Mouse (Mus musculus): ENCODE measurements around the gene Ift80.
"Not testable (repeated sequence)": the region's sequence is repeated elsewhere in the genome, so short reads cannot be mapped to it uniquely, and the experiment has no call there.

Ift80 gene

GRCm38 (mm10) chr3:68986550-68986949, 17.8 kb downstream of the Ift80 start:
- DNase-seq (ENCODE audit: low read depth, low spot score), result no peak

- DNase-seq (ENCODE audit: low read depth, low spot score), result no peak
These were observed 23.5 kb downstream of the Ift80 start for GRCm38 (mm10) chr3:68980898-68981297.

DNA sequence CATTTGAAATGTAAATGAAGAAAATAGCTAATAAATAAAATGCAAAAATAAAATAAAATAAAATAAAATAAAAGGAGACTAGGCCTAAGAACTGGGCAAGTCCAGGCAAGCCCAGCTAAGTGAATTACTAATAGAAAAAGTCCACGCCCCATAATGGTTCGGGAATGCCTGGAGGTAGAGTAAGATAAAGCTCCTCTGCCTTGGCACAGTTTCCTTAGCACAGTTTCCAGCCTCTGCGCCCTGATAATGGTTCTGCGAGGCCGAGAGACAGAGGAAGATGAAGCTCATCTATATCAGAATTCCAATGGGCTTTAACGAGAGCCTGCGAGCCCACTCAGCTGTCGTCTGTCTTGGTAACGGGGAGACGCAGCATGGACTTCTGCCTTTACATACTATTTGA, 25.2 kb downstream of the Ift80 start:
- DNase-seq (ENCODE audit: low read depth, low spot score), result no peak

DNA sequence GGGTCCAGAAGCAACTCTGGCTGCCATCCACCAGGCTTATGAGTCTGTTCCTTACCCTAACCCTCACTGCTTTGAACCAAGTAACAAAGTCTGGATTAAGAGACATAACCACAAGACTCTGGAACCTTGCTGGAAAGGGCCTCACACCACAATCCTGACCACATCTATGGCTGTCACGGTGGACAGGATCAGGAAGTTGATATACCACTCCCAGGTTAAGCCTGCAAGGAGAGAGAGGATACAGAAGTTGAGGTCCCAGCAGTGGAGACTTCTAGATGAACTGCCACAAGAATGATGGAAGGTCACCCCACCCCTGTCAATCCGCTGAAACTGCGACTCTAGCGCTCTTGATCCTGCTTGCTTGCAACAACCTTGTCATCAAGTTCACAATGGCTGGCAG, 26.7 kb downstream of the Ift80 start:
- DNase-seq (ENCODE audit: low read depth, low spot score), result no peak

GRCm38 (mm10) chr3:68975533-68976490, 28.6 kb downstream of the Ift80 start:
- no peak for DNase-seq (ENCODE audit: low read depth, low spot score)

GRCm38 (mm10) chr3:68974639-68975532, 29.5 kb downstream of the Ift80 start:
- no peak for DNase-seq (ENCODE audit: low read depth, low spot score)

DNA sequence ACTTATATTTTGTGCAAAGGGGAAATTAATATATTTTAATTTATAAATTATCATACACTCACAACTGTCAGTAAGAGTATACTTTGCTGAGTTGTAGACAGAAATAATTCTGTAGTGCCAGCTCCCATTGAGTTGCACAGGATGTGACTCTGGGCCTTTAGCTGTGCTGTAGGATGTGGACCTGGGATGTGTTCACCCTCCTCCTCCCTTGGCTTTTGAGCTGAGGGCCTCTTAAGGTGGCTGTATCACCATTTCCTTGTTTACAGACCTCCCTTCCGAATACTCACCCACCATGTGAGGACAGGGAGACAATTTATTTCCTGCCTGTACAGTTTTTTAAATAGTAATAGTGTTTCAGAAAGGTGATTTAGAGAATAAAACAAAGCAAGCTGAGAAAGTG, 30.8 kb downstream of the Ift80 start:
- DNase-seq (ENCODE audit: low read depth, low spot score), result no peak

DNA sequence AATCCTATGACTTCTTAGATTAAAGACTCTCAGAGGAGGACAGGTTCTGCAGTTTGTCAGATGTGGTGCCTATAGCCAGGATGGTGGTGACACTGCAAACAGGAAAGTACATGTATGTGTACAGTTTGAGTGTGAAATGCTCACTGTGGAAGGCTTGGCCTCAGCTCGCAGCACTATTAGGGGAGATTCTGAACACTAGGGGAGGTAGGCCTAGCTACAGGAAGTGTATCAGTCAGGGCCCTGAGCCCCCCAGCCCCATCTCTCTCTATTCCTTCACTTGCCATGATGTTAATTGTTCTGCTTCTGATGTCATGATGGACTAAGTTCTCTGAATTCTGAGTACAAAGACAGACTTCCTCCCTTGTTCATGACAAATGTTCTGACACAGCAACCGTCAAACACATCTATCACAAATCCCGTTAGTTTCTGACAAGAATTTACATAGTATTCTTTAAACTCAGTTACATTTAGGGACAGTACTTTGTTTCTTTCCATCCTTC, 35.2 kb downstream of the Ift80 start:
- DNase-seq (ENCODE audit: low read depth, low spot score), result no peak

DNA sequence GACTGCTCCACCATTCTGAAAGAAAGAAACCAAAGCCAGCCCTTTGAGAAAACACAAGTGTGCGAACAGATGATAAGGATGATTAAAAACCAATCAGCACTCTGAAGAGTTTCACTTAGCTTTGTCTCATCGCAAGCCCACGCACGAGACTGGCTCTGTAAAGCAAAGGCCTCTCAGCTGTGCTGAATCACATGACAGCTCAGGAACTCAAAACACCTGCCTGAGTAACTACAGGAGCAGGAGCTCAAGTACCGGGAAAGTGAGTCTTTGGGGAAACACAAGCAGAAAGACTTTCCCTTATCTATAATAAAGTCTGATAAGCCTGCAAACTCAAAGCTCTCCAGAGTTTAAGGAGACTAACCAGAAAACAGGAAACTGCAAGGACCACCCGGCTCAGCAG, 37.0 kb downstream of the Ift80 start:
- no peak for DNase-seq (ENCODE audit: low read depth, low spot score)

DNA sequence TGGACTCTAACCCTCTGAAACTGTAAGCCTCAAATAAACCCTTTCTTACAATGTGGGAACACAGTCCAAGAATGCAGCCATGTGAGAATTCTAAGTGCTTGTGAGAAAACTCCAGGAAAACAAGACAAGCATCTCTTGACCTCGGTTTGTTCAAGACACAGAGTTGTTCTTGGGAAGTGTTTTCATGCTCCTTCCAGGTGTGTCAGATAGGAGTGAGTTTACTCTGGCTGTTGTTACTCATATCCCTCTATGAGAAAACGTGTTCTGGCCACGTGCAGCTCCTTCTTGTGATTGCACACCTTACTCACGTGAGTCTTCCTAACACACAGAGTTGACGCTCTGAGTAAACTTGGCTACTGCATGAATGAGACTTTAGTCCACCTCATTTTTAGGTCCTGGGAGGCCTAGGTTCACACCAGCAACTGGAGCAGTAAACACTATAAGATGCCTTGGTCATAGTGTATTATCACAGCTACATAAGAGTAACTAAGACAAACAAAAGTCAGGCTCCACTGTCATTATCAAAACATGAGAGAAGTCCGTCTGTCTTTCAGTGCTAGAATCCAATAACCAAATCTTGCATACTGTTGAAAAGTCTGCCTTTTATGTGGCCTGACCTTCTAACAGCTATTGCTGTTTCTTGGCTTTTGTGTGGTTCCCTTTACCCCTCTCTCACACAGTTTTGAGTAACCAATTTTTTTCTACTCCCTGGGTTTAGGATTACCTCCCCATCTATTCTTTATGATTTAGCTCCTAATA, 37.7 kb downstream of the Ift80 start:
- DNase-seq (ENCODE audit: low read depth, low spot score), result no peak

GRCm38 (mm10) chr3:68964682-68965081, 39.7 kb downstream of the Ift80 start:
- peak; percentile 35 for DNase-seq (ENCODE audit: low read depth, low spot score)

- DNase-seq (ENCODE audit: low read depth, low spot score), result no peak
These were observed 47.0 kb downstream of the Ift80 start for GRCm38 (mm10) chr3:68957413-68957812.

GRCm38 (mm10) chr3:68956454-68956853, 47.9 kb downstream of the Ift80 start:
- no peak for DNase-seq (ENCODE audit: low read depth, low spot score)

DNA sequence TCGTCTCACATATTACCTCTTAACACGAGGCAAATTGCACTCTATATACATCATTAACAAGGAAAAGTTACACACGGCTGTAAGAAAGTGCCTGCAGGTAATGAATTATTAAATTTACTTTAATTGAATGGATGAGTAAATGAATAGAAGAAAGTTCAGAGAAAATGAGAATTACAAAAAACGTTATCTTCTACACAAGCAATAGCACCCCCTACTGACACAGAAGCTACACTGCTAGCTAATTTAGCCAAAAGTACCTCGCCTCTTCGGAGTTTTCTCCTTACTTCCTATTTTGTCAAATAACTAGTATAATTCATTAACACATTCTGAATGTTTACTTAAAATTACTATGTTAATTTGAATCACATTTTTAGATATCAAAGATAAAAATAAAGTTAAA, 49.9 kb downstream of the Ift80 start:
- DNase-seq (ENCODE audit: low read depth, low spot score), result peak; percentile 67

DNA sequence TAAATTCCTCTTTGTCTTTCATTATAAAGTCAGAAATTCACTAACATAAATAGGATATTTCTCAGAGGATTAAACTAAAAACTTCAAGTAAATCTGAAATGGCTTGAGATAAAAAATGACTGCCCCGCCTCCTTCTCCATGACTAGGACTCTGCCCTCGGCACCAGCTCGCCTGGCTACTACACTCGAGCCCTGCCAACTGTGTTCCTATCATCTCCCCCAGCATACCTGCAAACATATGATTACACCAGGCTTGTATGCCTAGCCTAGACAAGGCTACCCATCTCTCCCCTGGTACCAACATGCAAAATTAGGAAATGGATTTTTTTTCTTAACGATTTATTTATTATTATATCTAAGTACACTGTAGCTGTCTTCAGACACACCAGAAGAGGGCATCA, 51.7 kb downstream of the Ift80 start:
- DNase-seq (ENCODE audit: low read depth, low spot score), result no peak

- not testable (repeated sequence) for DNase-seq (ENCODE audit: low read depth, low spot score)
These were observed 52.4 kb downstream of the Ift80 start for GRCm38 (mm10) chr3:68951971-68952370.

- DNase-seq (ENCODE audit: low read depth, low spot score), result no peak
These were observed 55.0 kb downstream of the Ift80 start for GRCm38 (mm10) chr3:68949381-68949780.

DNA sequence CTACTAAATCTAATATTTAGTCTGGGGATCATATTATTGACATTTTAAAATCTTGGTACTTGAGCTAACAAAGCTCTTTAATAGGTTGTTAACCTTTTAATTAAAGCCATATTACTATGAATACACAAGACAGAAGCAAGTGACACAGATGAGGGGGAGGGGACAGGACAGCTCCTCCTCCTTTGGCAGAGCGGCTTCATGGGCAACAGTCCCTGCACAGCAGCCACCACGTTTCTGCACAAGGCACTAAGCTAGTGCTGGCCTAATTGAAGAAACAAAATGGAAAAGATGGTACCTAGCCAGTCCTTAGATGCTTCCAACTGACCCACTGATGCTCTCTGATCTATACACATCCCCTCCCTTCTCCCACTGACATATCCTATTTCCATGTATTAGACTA, 55.5 kb downstream of the Ift80 start:
- DNase-seq (ENCODE audit: low read depth, low spot score), result no peak

GRCm38 (mm10) chr3:68941867-68942266, 62.5 kb downstream of the Ift80 start:
- no peak for DNase-seq (ENCODE audit: low read depth, low spot score)

- DNase-seq (ENCODE audit: low read depth, low spot score), result no peak
These were observed 64.1 kb downstream of the Ift80 start for GRCm38 (mm10) chr3:68940311-68940710.

DNA sequence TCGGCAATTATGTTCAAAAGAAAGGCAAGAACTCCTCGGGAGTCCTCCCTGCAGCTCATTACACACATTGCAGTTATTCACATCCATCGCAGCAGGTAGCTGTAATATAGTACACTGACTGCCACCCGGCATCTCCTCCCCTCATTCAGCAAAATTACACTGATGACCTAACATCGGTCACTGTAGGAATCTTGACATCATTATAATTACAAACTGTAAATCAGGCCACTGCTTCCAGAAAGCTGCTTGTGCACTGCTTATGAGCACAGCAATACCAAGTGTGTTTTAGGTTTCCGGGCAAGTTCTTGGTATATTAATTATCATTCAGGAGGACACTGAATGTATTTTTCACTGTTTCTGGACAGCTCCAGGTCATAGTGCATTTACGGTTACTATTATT, 65.1 kb downstream of the Ift80 start:
- no peak for DNase-seq (ENCODE audit: low read depth, low spot score)

DNA sequence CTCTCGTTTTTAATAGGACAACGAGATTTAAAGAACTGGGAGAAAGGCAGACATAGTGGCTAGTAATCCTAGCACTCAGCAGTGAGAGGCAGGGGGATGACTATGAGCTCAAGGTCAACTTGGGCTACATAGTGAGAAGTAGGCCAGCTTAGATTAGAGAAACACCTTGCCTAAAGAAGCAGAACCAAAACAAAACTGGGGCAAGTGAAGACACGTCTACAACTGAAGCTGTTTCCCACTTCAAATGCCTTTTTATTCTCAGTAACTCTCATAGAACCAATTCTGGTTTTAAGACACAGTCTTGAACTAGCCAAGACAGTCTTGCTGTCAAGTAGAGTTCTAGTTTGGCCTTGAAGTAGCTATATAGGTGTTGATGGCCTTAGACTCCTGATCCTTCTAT, 67.7 kb downstream of the Ift80 start:
- no peak for DNase-seq (ENCODE audit: low read depth, low spot score)

Measured in 3T3-L1 (cell line).